Mouse (Mus musculus) liver, embryonic 14.5 days (tissue): ENCODE data around the gene Lamc1.

Source experiments
- CTCF ChIP-seq: IDR thresholded peaks from 2 replicates; pipeline ENCODE4 v1.5.1; 2016; ENCODE audit warnings: antibody characterized with exemption, low read depth, control low read depth
- EP300 ChIP-seq: IDR thresholded peaks from 2 replicates; pipeline ENCODE4 v1.6.1; 2016; ENCODE audit warnings: antibody characterized with exemption, low read depth

GRCm38 (mm10) chr1:153317486-153318260 is 14.9 kb downstream of the Lamc1 start:
- TF ChIP-seq CTCF (no peak), EP300 (no peak)
